Mouse (Mus musculus) megakaryocyte, embryonic 14.5 days (primary cell): ENCODE data around the gene Zfp292.

Experiments
- FLI1 ChIP-seq: IDR thresholded peaks from 2 replicates; pipeline ENCODE4 v1.6.1; 2012; ENCODE audit warnings: low read length, inconsistent platforms, mixed read lengths
- GATA1 ChIP-seq: IDR thresholded peaks from 3 replicates; pipeline ENCODE4 v1.6.1; 2012; ENCODE audit warnings: mixed read lengths, low read length, inconsistent platforms, borderline replicate concordance

DNA sequence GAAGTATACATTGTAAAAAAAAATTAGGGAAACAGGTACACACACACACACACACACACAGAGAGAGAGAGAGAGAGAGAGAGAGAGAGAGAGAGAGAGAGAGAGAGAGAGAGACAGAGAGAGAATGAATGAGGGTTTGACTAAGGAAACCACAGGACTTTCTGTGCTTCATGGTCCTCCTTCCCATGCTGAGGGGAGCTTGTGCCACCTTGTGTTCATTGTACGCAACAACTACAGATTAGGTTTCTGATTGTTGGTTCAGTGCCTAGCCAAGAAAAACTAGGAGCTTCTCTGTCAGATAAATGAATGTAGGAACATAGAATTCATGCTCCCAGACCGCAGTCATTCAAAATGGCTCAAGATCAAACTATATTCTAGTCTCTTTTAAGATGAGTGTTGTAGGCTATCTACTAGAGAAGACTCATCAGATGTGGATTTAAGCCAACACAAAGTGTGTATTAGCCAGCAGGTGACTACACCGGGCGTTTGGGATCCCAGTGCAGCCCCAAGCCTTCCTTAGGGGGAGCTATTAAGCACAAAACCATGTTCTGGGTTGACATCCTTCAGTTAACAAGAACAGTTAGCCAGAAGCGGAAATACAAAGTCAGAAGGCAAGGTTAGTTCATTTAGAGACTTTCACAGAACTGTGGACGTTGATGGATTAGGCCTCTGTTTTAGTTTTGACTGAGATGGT lies 39.6 kb upstream of the Zfp292 start:
- TF ChIP-seq GATA1 (no peak), FLI1 (no peak)
